8 mouse cellular contexts compared by ENCODE assay signal in genomic region chr17:46436672-46437366, GRCm38 (mm10). TPM values are rescaled to one million over a fixed set of nuclear protein-coding genes. Genes with fewer than 3 reads are reported as not detected.
A peak's percentile ranks its signal among the peaks of the same experiment; 100 is the strongest.
DNase-seq lines count a peak whose midpoint lies in the region; ATAC-seq and TF ChIP-seq lines count a peak whose summit lies in the region.

No protein-coding gene starts in this region.

- no peak for TF ChIP-seq POLR2A in thymus, adult 2 months (IDR thresholded peaks at IDR 0.05; ENCODE audit: control insufficient read depth, extremely low read depth, insufficient read depth, low read length, poor library complexity)

- 38% methylated on average over 23 of the region's 23 CpGs for WGBS in thymus, adult 2 months
- WGBS in kidney, postnatal 0 days, result 21% methylated on average over 23 of the region's 23 CpGs

- DNase-seq in adrenal gland, postnatal 14 days, result peak; percentile 44
- no peak for DNase-seq in adrenal gland, adult 2 months
- peak; percentile 32 for DNase-seq in thymus, adult 2 months
- DNase-seq in thymus, adult 18-20 months, result no peak
- peak; percentile 56 for DNase-seq in gastrocnemius, postnatal 14 days
- peak; percentile 57 for DNase-seq in kidney, postnatal 0 days (ENCODE audit: low spot score)
- DNase-seq in Muller cell, postnatal 12 days (ENCODE audit: inconsistent ontology term), result no peak

- no peaks in the 10 kb centered on the region for H3K4me1 ChIP-seq in thymus, adult 2 months (replicated peaks; ENCODE audit: control insufficient read depth, insufficient read depth, low read length)
- H3K4me1 ChIP-seq in kidney, postnatal 0 days (replicated peaks; ENCODE audit: insufficient read depth, low read length), result 0 out of 2 replicates have a peak, but pooled peaks cover 4% of the 10 kb centered on the region

- TF ChIP-seq CTCF in thymus, adult 2 months (IDR thresholded peaks at IDR 0.05; ENCODE audit: borderline replicate concordance, control insufficient read depth, extremely low read depth, insufficient read depth, low read length, poor library complexity), result no peak
- TF ChIP-seq CTCF in kidney, postnatal 0 days (IDR thresholded peaks at IDR 0.05; ENCODE audit: low read depth), result peak; percentile 69

- no peaks in the 10 kb centered on the region; the same call in 1 of the 2 replicates for H3K27me3 ChIP-seq in thymus, adult 2 months (ENCODE audit: control insufficient read depth, insufficient read depth, low read length)
- H3K27me3 ChIP-seq in kidney, postnatal 0 days (ENCODE audit: insufficient read depth, low read length), result no peaks in the 10 kb centered on the region

- no peak overlapping the region for H3K9ac ChIP-seq in kidney, postnatal 0 days (ENCODE audit: low read depth, low read length)

- H3K36me3 ChIP-seq in thymus, adult 2 months (ENCODE audit: control insufficient read depth, insufficient read depth, low read length), result no peaks in the 10 kb centered on the region
- H3K36me3 ChIP-seq in kidney, postnatal 0 days (ENCODE audit: insufficient read depth, low read length), result no peaks in the 10 kb centered on the region

- H3K4me3 ChIP-seq in thymus, adult 2 months (ENCODE audit: control insufficient read depth, insufficient read depth, low read length), result no peak overlapping the region
- no peak overlapping the region for H3K4me3 ChIP-seq in kidney, postnatal 0 days (replicated peaks; ENCODE audit: low read depth, low read length)

- intact Hi-C loops in gastrocnemius, postnatal 14 days (cut with DNase I; ENCODE audit: low total_unique reads), result no loop called here

- peak; percentile 42; the same call in 1 of the 2 replicates for ATAC-seq in kidney, postnatal 0 days (replicated peaks; ENCODE audit: low FRiP score, low read depth)
- peak; percentile 16; the same call in 1 of the 2 replicates for ATAC-seq in neutrophil, adult 5-6 weeks (ENCODE audit: extremely low read depth, insufficient number of reproducible peaks, low FRiP score, poor library complexity, severe bottlenecking)

- H3K9me3 ChIP-seq in kidney, postnatal 0 days (replicated peaks; ENCODE audit: low read length), result no peaks in the 10 kb centered on the region

- no peak overlapping the region for H3K27ac ChIP-seq in thymus, adult 2 months (ENCODE audit: control insufficient read depth, insufficient read depth, low read length)
- no peak overlapping the region for H3K27ac ChIP-seq in kidney, postnatal 0 days

- H3K4me2 ChIP-seq in kidney, postnatal 0 days (ENCODE audit: low read length), result no peak overlapping the region

RNA-seq across cellular contexts. Expression of gene Slc22a7, which starts 1.4 kb away (rescaled TPM):
- 0.49 and 14.3 TPM in 2 replicates for total RNA-seq in adrenal gland, postnatal 14 days (2021)
- under 1 TPM in 1 of 2 experiments, not detected in 1; 0.37 TPM for total RNA-seq in adrenal gland, adult 2 months (2021)
- 0.06 TPM in 1 of 2 replicates, not detected in the other for polyA plus RNA-seq in adrenal gland, adult 2 months (2012; rRNA removed)
- polyA plus RNA-seq in thymus, adult 2 months (2012; rRNA removed), result 1.2 and 3.3 TPM in 2 replicates
- total RNA-seq in gastrocnemius, postnatal 14 days (2021), result not detected
- 1.6 and 1.9 TPM in 2 replicates for polyA plus RNA-seq in kidney, postnatal 0 days (2015; fragmentation: Nextera tagmentation; extraction: Ambion mirVana)
- not detected in 2 replicates for total RNA-seq in neutrophil, adult 5-6 weeks (2017)

RNA-seq across cellular contexts. Expression of gene Crip3, which starts 8.1 kb away (rescaled TPM):
- 1.1 and 1.2 TPM in 2 replicates for total RNA-seq in adrenal gland, postnatal 14 days (2021)
- total RNA-seq in adrenal gland, adult 2 months (2021), result under 1 TPM; 0.38 to 0.69 TPM
- 0.82 and 1.4 TPM in 2 replicates for polyA plus RNA-seq in adrenal gland, adult 2 months (2012; rRNA removed)
- 348 and 429 TPM in 2 replicates for polyA plus RNA-seq in thymus, adult 2 months (2012; rRNA removed)
- 1 to 10 TPM in 1 of 2 experiments, under 1 TPM in 1; 0.78 to 1.7 TPM for total RNA-seq in gastrocnemius, postnatal 14 days (2021)
- 0.34 TPM in 2 replicates for polyA plus RNA-seq in kidney, postnatal 0 days (2015; fragmentation: Nextera tagmentation; extraction: Ambion mirVana)
- 2.3 and 4.3 TPM in 2 replicates for total RNA-seq in neutrophil, adult 5-6 weeks (2017)

RNA-seq across cellular contexts. Expression of gene Ttbk1, which starts 50.7 kb away (rescaled TPM):
- total RNA-seq in adrenal gland, postnatal 14 days (2021), result 0.78 and 1.4 TPM in 2 replicates
- under 1 TPM; 0.52 to 0.69 TPM for total RNA-seq in adrenal gland, adult 2 months (2021)
- 0.53 and 0.70 TPM in 2 replicates for polyA plus RNA-seq in adrenal gland, adult 2 months (2012; rRNA removed)
- 1.0 and 1.1 TPM in 2 replicates for polyA plus RNA-seq in thymus, adult 2 months (2012; rRNA removed)
- total RNA-seq in gastrocnemius, postnatal 14 days (2021), result 1 to 10 TPM; 3.3 to 4.6 TPM
- 0.10 and 0.11 TPM in 2 replicates for polyA plus RNA-seq in kidney, postnatal 0 days (2015; fragmentation: Nextera tagmentation; extraction: Ambion mirVana)
- 2.2 and 2.3 TPM in 2 replicates for total RNA-seq in neutrophil, adult 5-6 weeks (2017)

RNA-seq across cellular contexts. Expression of gene Zfp318, which starts 53.3 kb away (rescaled TPM):
- total RNA-seq in adrenal gland, postnatal 14 days (2021), result 28.7 and 37.0 TPM in 2 replicates
- total RNA-seq in adrenal gland, adult 2 months (2021), result 10 to 100 TPM; 22.0 to 28.5 TPM
- polyA plus RNA-seq in adrenal gland, adult 2 months (2012; rRNA removed), result 9.3 TPM in 2 replicates
- 18.3 and 20.7 TPM in 2 replicates for polyA plus RNA-seq in thymus, adult 2 months (2012; rRNA removed)
- total RNA-seq in gastrocnemius, postnatal 14 days (2021), result 10 to 100 TPM; 12.8 to 13.6 TPM
- polyA plus RNA-seq in kidney, postnatal 0 days (2015; fragmentation: Nextera tagmentation; extraction: Ambion mirVana), result 6.3 and 7.6 TPM in 2 replicates
- 216 and 260 TPM in 2 replicates for total RNA-seq in neutrophil, adult 5-6 weeks (2017)

RNA-seq across cellular contexts. Expression of gene Dnph1, which starts 59.7 kb away (rescaled TPM):
- 5.3 and 7.8 TPM in 2 replicates for total RNA-seq in adrenal gland, postnatal 14 days (2021)
- total RNA-seq in adrenal gland, adult 2 months (2021), result 1 to 10 TPM; 3.7 to 6.1 TPM
- polyA plus RNA-seq in adrenal gland, adult 2 months (2012; rRNA removed), result 3.6 and 3.7 TPM in 2 replicates
- 14.0 and 17.7 TPM in 2 replicates for polyA plus RNA-seq in thymus, adult 2 months (2012; rRNA removed)
- 1 to 10 TPM; 4.8 to 6.3 TPM for total RNA-seq in gastrocnemius, postnatal 14 days (2021)
- 31.8 and 32.7 TPM in 2 replicates for polyA plus RNA-seq in kidney, postnatal 0 days (2015; fragmentation: Nextera tagmentation; extraction: Ambion mirVana)
- total RNA-seq in neutrophil, adult 5-6 weeks (2017), result not detected in 2 replicates

Comparison
In these comparisons a context has a peak if more than half of its experiments do, and no peak if none do; other contexts are left out.
1. DNase-seq: peak in adrenal gland, postnatal 14 days (single experiment), thymus, adult 2 months (single experiment), gastrocnemius, postnatal 14 days (single experiment) and kidney, postnatal 0 days (single experiment); none in adrenal gland, adult 2 months (single experiment), thymus, adult 18-20 months (0 of 2) and Muller cell, postnatal 12 days (single experiment).